Mouse (Mus musculus) gastrocnemius, adult 18-20 months (tissue): Measurements from ENCODE around the gene Bdnf. TPM values are rescaled to one million over a fixed set of nuclear protein-coding genes. Genes with fewer than 3 reads are reported as not detected.

Experiments
- DNase-seq: peaks from one replicate; pipeline ENCODE4 v3.0.0; 2021; ENCODE audit warnings: low spot score
- total RNA-seq, 2 experiments: library from RNA; stranded (reverse); gene quantifications; 2 replicates each; pipeline ENCODE4 v1.2.3; 2021

Gene Bdnf
- total RNA-seq, 2 experiments from 2014 or later: 0.25 to 0.33 TPM

- DNase-seq: no peak
These were observed 29.6 kb downstream of the Bdnf start for GRCm38 (mm10) chr2:109704053-109704452.

GRCm38 (mm10) chr2:109706524-109706923 lies 32.0 kb downstream of the Bdnf start:
- no peak for DNase-seq

- no peak for DNase-seq
These were observed 34.8 kb downstream of the Bdnf start for GRCm38 (mm10) chr2:109709346-109709745.

- no peak for DNase-seq
These were observed 36.5 kb downstream of the Bdnf start for GRCm38 (mm10) chr2:109711049-109711448.

- no peak for DNase-seq
These were observed 50.8 kb downstream of the Bdnf start for GRCm38 (mm10) chr2:109725261-109725660.

GRCm38 (mm10) chr2:109725831-109726230 lies 51.3 kb downstream of the Bdnf start:
- no peak for DNase-seq

GRCm38 (mm10) chr2:109729221-109729620 lies 54.7 kb downstream of the Bdnf start:
- no peak for DNase-seq

- no peak for DNase-seq
These were observed 58.9 kb downstream of the Bdnf start for GRCm38 (mm10) chr2:109733201-109734039.

GRCm38 (mm10) chr2:109734228-109734627 lies 59.7 kb downstream of the Bdnf start:
- DNase-seq: no peak

GRCm38 (mm10) chr2:109734666-109735065 lies 60.2 kb downstream of the Bdnf start:
- no peak for DNase-seq

GRCm38 (mm10) chr2:109735347-109735746 lies 60.8 kb downstream of the Bdnf start:
- peak; percentile 4 for DNase-seq

- DNase-seq: no peak
These were observed 61.8 kb downstream of the Bdnf start for GRCm38 (mm10) chr2:109736306-109736705.

- no peak for DNase-seq
These were observed 63.8 kb downstream of the Bdnf start for GRCm38 (mm10) chr2:109738331-109738730.

- no peak for DNase-seq
These were observed 68.9 kb downstream of the Bdnf start for GRCm38 (mm10) chr2:109743208-109743960.

- no peak for DNase-seq
These were observed 71.7 kb downstream of the Bdnf start for GRCm38 (mm10) chr2:109746223-109746622.

- DNase-seq: no peak
These were observed 73.9 kb downstream of the Bdnf start for GRCm38 (mm10) chr2:109748412-109748811.

- no peak for DNase-seq
These were observed 74.3 kb downstream of the Bdnf start for GRCm38 (mm10) chr2:109748815-109749214.

- DNase-seq: no peak
These were observed 75.5 kb downstream of the Bdnf start for GRCm38 (mm10) chr2:109749964-109750363.

GRCm38 (mm10) chr2:109750484-109750883 lies 76.0 kb downstream of the Bdnf start:
- no peak for DNase-seq

- DNase-seq: no peak
These were observed 81.8 kb downstream of the Bdnf start for GRCm38 (mm10) chr2:109756305-109756704.

- DNase-seq: no peak
These were observed 92.3 kb downstream of the Bdnf start for GRCm38 (mm10) chr2:109766772-109767171.

- no peak for DNase-seq
These were observed 94.3 kb downstream of the Bdnf start for GRCm38 (mm10) chr2:109768814-109769213.

GRCm38 (mm10) chr2:109776374-109776773 lies 101.9 kb downstream of the Bdnf start:
- DNase-seq: no peak
